Mouse (Mus musculus) c-Kit-positive CD71-negative TER-119-negative erythroid progenitor cells, embryonic 14.5 days (primary cell): Measurements from ENCODE around the gene Nhlrc3.
A peak's percentile ranks its signal among the peaks of the same experiment; 100 is the strongest.

Experiments
- DNase-seq: peaks from one replicate; pipeline ENCODE4 v3.0.0-alpha.2; 2013; ENCODE audit warnings: low read depth

Nhlrc3 gene

GRCm38 (mm10) chr3:53454561-53454960, 8.6 kb downstream of the Nhlrc3 start:
- no peak for DNase-seq

DNA sequence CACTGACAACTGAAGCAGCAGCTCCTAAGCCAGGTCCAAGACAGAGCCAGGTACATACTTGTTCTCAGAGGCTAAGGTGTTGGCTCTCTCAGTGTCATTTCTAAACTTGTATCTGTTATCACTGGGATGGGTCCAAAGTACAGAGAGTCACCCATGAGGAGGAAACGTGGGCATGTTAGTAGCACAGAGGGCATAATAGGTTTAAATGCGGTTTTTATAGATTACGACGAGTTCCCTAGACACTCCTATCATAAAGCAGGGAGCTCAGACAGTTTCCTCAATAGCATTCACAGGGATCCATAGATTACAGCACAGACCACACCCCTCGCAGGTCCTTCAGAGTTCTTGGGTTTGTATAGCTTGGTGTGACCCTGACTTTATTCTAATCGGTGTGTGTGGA, 9.1 kb downstream of the Nhlrc3 start:
- DNase-seq, result no peak

DNA sequence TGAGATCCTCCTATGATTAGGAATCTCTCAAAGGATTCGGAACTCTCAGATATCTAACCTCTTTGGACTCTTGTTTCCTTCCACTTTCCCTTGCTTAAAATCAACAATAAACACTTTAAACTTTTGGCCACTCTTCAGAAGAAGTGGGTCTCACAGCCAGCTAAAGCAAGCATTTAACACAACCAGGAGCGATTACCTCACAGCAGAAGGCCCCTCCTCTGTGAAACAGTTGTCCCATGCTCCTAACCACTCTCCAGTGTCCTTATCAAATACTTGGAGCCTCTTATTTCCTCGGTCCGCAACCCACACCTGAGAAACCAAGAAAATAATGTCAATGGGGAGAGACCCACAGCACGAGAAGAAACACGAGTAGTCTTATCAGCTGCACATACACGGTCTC, 9.8 kb downstream of the Nhlrc3 start:
- DNase-seq, result no peak

DNA sequence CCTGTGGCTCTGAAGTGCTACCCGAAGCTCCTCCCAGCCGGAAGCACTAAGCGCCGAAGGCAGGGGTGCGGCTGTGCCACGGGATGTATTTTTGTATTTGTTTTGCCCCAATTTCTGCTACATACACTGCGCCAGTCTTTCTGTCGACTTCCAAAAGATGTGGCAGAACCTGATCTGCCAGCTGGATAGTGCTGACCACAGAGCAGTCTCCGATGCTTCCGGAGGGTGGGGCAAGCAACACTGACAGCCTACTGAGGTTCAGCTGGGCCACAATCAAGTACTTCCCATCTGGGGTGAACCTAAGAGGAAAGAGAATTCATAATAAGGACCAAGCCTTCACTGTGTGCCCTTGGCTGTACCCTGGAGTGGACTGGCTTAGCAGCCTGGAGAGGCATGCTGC, 10.8 kb downstream of the Nhlrc3 start:
- no peak for DNase-seq

DNA sequence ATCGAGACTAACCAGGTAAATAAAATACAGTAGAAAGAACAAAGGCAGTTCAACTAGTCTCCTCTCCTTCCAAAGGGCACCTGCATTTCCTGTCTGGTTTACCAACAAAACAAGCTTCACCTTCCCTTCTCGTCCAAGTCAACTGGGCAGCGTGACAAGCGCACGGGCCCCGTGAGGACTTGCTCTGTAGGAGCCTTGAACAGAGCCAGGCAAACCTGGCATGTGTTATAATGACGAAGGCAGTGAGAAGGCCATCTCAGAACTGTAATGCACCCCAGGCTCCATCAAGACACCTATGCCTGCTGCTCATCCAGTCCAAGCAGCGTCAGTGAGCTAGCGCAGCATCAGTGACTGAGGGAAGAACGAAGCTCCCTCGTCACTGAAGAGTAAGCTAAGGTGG, 12.5 kb downstream of the Nhlrc3 start:
- no peak for DNase-seq

DNA sequence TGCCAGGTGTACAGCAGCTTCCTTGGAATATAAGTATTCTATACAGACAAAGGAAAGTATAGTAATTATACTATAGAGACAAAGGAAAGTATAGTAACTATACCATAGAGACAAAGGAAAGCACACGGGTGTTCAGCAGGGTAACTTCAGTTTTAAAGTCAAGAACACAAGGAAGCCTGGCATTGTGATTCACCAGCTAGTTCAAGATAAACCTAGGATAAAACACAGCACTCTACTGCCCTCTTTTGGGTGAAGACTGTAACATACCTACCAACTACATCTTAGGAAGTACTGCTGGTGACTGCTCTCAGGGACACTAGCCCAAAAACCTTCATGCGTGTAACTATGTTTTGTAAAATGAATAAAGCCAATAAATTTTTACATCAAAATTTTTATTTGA, 14.9 kb downstream of the Nhlrc3 start:
- peak; percentile 71 for DNase-seq

DNA sequence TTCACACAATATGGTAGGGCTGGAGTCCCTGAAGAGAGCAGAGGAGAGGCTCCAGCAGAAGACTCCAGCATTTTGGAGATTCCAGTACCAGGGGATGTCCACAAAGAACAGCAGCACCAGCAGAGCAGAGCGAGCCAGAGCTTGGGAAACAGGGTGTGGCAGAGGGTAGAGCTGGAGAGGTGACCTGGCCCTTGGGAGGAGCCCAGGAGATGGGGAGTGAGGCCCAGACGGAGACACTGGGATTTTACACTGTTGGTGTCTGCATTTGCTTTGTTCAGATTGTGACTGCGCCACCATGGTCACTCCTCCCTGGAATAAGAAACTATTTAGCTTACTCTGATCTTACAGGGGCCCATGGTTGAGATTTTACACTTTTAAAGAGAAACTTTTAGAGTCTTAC, 16.3 kb downstream of the Nhlrc3 start:
- no peak for DNase-seq

GRCm38 (mm10) chr3:53445540-53445939, 17.6 kb downstream of the Nhlrc3 start:
- DNase-seq, result no peak

- DNase-seq, result no peak
These were observed 26.6 kb downstream of the Nhlrc3 start for GRCm38 (mm10) chr3:53436550-53436949.

- no peak for DNase-seq
These were observed 28.5 kb downstream of the Nhlrc3 start for GRCm38 (mm10) chr3:53434610-53435009.

DNA sequence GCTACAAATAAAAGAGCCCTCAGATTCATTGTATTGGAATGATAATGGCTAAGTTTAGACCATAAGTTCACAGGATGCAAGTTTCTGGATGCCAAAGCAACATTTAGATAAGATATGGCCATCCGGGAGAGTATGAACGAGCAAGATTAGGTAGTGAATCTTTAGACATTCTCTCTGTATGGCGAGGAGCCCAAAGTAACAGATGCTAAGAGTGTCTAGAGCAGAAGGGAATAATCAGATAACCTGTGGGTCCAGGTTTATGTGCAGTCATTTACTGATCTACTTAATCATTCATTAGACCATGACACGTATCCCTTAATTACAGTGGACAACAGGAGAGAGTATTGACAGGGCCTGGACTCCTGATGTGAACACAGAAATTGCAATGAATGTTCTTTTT, 39.6 kb downstream of the Nhlrc3 start:
- DNase-seq, result no peak

- DNase-seq, result no peak
These were observed 40.4 kb downstream of the Nhlrc3 start for GRCm38 (mm10) chr3:53422691-53423090.

DNA sequence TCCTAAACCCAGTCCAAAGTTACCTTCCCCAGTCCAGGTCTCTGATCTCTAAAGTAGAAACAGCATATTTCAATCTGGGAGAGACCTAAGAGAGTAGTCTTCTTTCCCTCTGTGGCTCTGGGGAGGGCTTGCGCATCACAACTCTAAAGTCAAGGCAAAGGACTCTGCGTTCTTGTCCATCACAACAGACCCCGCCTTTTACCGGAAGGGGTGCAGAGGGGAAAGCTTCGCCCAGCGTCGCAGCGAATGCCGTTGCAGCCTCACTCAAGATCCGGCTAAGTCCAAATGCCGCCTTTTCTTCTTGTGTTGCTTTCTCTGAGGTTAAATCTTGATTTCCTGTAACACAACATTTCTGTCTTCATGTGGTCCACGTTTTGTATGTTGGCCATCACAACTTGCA, 41.5 kb downstream of the Nhlrc3 start:
- no peak for DNase-seq

DNA sequence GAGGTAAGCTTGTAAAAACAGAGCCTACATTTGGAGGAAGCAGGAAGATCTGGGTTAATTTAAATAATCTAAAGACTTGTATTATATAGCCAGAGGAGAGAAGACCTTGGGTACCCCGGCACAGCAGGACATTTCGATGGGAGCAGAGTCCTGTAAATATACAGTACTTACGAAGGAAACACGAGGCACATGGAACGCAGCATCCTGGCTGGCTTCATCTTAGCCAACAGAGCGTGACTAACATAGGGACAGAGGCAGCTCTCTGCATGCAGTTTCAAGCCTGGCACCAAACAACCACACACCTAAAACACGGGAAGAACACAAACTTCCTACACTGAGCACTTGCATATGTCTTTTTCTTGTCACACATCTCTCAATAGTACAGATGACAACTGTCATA, 45.4 kb downstream of the Nhlrc3 start:
- DNase-seq, result no peak

GRCm38 (mm10) chr3:53416036-53416506, 47.1 kb downstream of the Nhlrc3 start:
- no peak for DNase-seq

DNA sequence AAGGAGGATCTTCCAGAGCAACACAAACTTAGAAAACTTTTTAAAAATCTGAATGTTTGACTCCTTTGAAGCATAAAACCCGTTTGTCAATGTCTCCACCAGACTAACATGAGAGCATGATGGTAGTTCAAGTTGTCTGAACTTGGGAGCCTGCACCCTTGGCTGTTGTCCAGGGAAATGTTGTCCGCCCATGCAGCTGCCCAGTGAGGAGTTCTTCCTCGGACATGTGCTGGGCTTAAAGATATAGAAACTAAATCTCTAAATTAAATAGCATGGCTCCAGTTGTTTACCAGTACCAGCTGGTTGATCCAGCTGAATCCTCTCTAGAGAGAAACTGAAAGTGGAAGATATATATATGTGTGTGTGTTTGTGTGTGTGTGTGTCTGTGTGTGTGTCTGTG, 49.2 kb downstream of the Nhlrc3 start:
- DNase-seq, result no peak

GRCm38 (mm10) chr3:53413465-53413864, 49.7 kb downstream of the Nhlrc3 start:
- DNase-seq, result no peak

DNA sequence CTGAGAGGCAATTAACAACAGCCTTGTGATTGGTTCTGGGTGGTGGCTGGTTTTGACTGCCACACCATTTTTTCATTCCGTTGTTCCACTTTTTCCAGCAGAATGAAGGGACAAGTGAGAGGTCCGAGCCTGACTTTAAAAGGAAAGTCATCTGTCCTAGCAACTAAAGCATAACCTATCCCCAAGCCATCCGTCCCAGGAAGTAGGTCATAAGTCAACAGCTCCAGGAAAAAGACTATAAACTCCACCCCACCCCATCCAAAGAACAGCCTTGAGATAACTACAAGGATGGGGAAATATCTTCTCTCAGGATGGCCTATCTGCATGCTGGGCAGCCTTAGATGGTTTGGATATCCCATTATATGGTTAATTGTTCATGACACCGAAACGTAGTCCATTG, 50.9 kb downstream of the Nhlrc3 start:
- no peak for DNase-seq

- no peak for DNase-seq
These were observed 53.1 kb downstream of the Nhlrc3 start for GRCm38 (mm10) chr3:53410031-53410430.

DNA sequence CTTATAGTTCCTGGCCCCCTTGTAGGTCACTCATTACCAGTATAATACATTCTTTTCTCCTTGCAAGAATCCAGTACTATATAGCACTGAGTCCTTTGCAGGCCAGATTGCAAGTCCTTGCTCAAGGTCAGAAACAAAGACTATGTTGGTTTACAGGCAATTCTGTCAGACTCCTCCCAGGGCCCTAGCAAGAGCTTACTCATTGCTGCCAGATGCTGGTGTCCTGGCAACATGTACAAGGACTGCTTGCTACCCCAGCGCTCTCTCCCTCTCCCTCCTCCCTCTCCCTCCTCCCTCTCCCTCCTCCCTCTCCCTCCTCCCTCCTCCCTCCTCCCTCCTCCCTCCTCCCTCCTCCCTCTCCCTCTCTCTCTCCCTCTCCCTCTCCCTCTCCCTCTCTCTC, 56.0 kb downstream of the Nhlrc3 start:
- DNase-seq, result no peak
